Mouse (Mus musculus): Measurements from ENCODE around the gene Btbd11. TPM values are rescaled to one million over a fixed set of nuclear protein-coding genes. Genes with fewer than 3 reads are reported as not detected.
"Not testable (repeated sequence)": the region's sequence is repeated elsewhere in the genome, so short reads cannot be mapped to it uniquely, and the experiment has no call there.

The Btbd11 gene
- polyA plus RNA-seq, 1 experiment from 2014 or later: 9.7 TPM

- no peaks in the 10 kb centered on the region for H3K27me3 ChIP-seq
- no peaks in the 10 kb centered on the region for H3K9me3 ChIP-seq
- H3K36me3 ChIP-seq: peaks cover 9% of the 10 kb centered on the region; the same call in 1 of the 2 replicates
- H3K4me2 ChIP-seq (replicated peaks): no peak overlapping the region
- H3K4me3 ChIP-seq: no peak overlapping the region
- peak; percentile 43; the same call in 1 of the 2 replicates for ATAC-seq (ENCODE audit: low FRiP score, low read depth)
- no peak overlapping the region for H3K9ac ChIP-seq
- H3K27ac ChIP-seq: no peak overlapping the region
- 57% methylated on average over 4 of the region's 4 CpGs for WGBS
- H3K4me1 ChIP-seq: peaks cover 7% of the 10 kb centered on the region
These were observed 269.3 kb downstream of the Btbd11 start for GRCm38 (mm10) chr10:85655881-85656280.

GRCm38 (mm10) chr10:85657886-85658285 lies 271.3 kb downstream of the Btbd11 start:
- Histone ChIP-seq H3K27me3 (no peaks in the 10 kb centered on the region), H3K27ac (no peak overlapping the region), H3K4me3 (no peak overlapping the region), H3K4me2 (replicated peaks) (no peak overlapping the region), H3K9me3 (no peaks in the 10 kb centered on the region), H3K4me1 (peaks cover 5% of the 10 kb centered on the region), H3K36me3 (peaks cover 9% of the 10 kb centered on the region; the same call in 1 of the 2 replicates), H3K9ac (no peak overlapping the region)
- no peak for ATAC-seq (ENCODE audit: low FRiP score, low read depth)
- WGBS: 91% methylated on average over 10 of the region's 10 CpGs

- Histone ChIP-seq H3K27me3 (no peaks in the 10 kb centered on the region), H3K4me2 (replicated peaks) (no peak overlapping the region), H3K9me3 (0 out of 2 replicates have a peak, but pooled peaks cover 3% of the 10 kb centered on the region), H3K4me1 (no peaks in the 10 kb centered on the region), H3K27ac (no peak overlapping the region), H3K4me3 (no peak overlapping the region), H3K9ac (no peak overlapping the region), H3K36me3 (no peaks in the 10 kb centered on the region)
- WGBS: 86% methylated on average over 8 of the region's 8 CpGs
- no peak for ATAC-seq (ENCODE audit: low FRiP score, low read depth)
These were observed 286.9 kb downstream of the Btbd11 start for GRCm38 (mm10) chr10:85673512-85673921.

- ATAC-seq (ENCODE audit: low FRiP score, low read depth): no peak
- no peaks in the 10 kb centered on the region for H3K27me3 ChIP-seq
These were observed 292.0 kb downstream of the Btbd11 start for GRCm38 (mm10) chr10:85678635-85679034.

GRCm38 (mm10) chr10:85682446-85682845 lies 295.8 kb downstream of the Btbd11 start:
- 87% methylated on average over 9 of the region's 9 CpGs for WGBS
- no peaks in the 10 kb centered on the region for H3K36me3 ChIP-seq
- H3K4me3 ChIP-seq: no peak overlapping the region
- no peaks in the 10 kb centered on the region for H3K27me3 ChIP-seq
- no peaks in the 10 kb centered on the region for H3K4me1 ChIP-seq
- H3K4me2 ChIP-seq (replicated peaks): no peak overlapping the region
- H3K9ac ChIP-seq: no peak overlapping the region
- ATAC-seq (ENCODE audit: low FRiP score, low read depth): no peak
- H3K9me3 ChIP-seq: no peaks in the 10 kb centered on the region
- no peak overlapping the region for H3K27ac ChIP-seq

More at GRCm38 (mm10) chr10:85678635-85679034, 292.0 kb downstream of the Btbd11 start:
- WGBS: 24% methylated on average over 4 of the region's 4 CpGs
- Histone ChIP-seq H3K9ac (no peak overlapping the region), H3K4me1 (no peaks in the 10 kb centered on the region), H3K4me3 (no peak overlapping the region), H3K9me3 (no peaks in the 10 kb centered on the region), H3K36me3 (no peaks in the 10 kb centered on the region), H3K27ac (no peak overlapping the region), H3K4me2 (replicated peaks) (no peak overlapping the region)

GRCm38 (mm10) chr10:85694429-85694828 lies 307.8 kb downstream of the Btbd11 start:
- not testable (repeated sequence) for H3K27ac ChIP-seq; ATAC-seq (ENCODE audit: low FRiP score, low read depth); H3K4me2 ChIP-seq (replicated peaks); H3K4me3 ChIP-seq; H3K9ac ChIP-seq; H3K4me1 ChIP-seq; H3K27me3 ChIP-seq; H3K36me3 ChIP-seq; H3K9me3 ChIP-seq
- 70% methylated on average over 2 of the region's 2 CpGs for WGBS

GRCm38 (mm10) chr10:85699721-85700120 lies 313.1 kb downstream of the Btbd11 start:
- H3K27ac ChIP-seq: no peak overlapping the region

GRCm38 (mm10) chr10:85709790-85710189 lies 323.2 kb downstream of the Btbd11 start:
- H3K4me2 ChIP-seq (replicated peaks); H3K36me3 ChIP-seq; H3K27ac ChIP-seq; H3K4me3 ChIP-seq; H3K9ac ChIP-seq; ATAC-seq (ENCODE audit: low FRiP score, low read depth); H3K9me3 ChIP-seq; H3K4me1 ChIP-seq; H3K27me3 ChIP-seq: not testable (repeated sequence)
- 91% methylated on average over 4 of the region's 4 CpGs for WGBS

More at GRCm38 (mm10) chr10:85699721-85700120, 313.1 kb downstream of the Btbd11 start:
- Histone ChIP-seq H3K4me2 (replicated peaks) (no peak overlapping the region), H3K9ac (no peak overlapping the region), H3K4me3 (no peak overlapping the region), H3K9me3 (no peaks in the 10 kb centered on the region), H3K27me3 (no peaks in the 10 kb centered on the region), H3K4me1 (no peaks in the 10 kb centered on the region), H3K36me3 (no peaks in the 10 kb centered on the region)
- ATAC-seq (ENCODE audit: low FRiP score, low read depth): no peak

Other genes starting within 250 kb of the Btbd11 start
- gene Cry1, start 201.8 kb upstream of the Btbd11 start, polyA plus RNA-seq (2015; fragmentation: Nextera tagmentation; extraction: Ambion mirVana): 37.7 and 39.4 TPM in 2 replicates

Measured in limb, embryonic 13.5 days (tissue).